Mouse (Mus musculus): ENCODE data around the gene Elf3. TPM values are rescaled to one million over a fixed set of nuclear protein-coding genes. Genes with fewer than 3 reads are reported as not detected.
A peak's percentile ranks its signal among the peaks of the same experiment; 100 is the strongest.

Gene Elf3
- polyA plus RNA-seq, 1 experiment from 2014 or later = 152 TPM

GRCm38 (mm10) chr1:135265834-135266233, 7.5 kb upstream of the Elf3 start:
- Histone ChIP-seq H3K4me3 (ENCODE audit: low read depth, low read length) (no peak overlapping the region), H3K27me3 (ENCODE audit: control insufficient read depth, insufficient read depth, low read length) (no peaks in the 10 kb centered on the region), H3K9ac (ENCODE audit: low read length) (no peak overlapping the region), H3K27ac (replicated peaks) (peak overlapping the region; percentile 86), H3K36me3 (ENCODE audit: control insufficient read depth, insufficient read depth, low read length) (peaks cover 14% of the 10 kb centered on the region; the same call in 1 of the 2 replicates), H3K9me3 (ENCODE audit: control insufficient read depth, low read length) (no peaks in the 10 kb centered on the region), H3K4me2 (replicated peaks; ENCODE audit: low read depth) (no peak overlapping the region), H3K4me1 (replicated peaks; ENCODE audit: control insufficient read depth, insufficient read depth) (no peaks in the 10 kb centered on the region)
- 49% methylated on average over 5 of the region's 5 CpGs for WGBS
- no peak for TF ChIP-seq EP300 (optimal IDR thresholded peaks at IDR 0.05)
- no peak for TF ChIP-seq CTCF (IDR thresholded peaks at IDR 0.05; ENCODE audit: low read depth)
- peak; percentile 85 for DNase-seq (ENCODE audit: low spot score)
- ATAC-seq (ENCODE audit: low FRiP score, low TSS enrichment) = peak; percentile 90

- H3K27me3 ChIP-seq (ENCODE audit: control insufficient read depth, insufficient read depth, low read length) = no peaks in the 10 kb centered on the region
- H3K4me1 ChIP-seq (replicated peaks; ENCODE audit: control insufficient read depth, insufficient read depth) = 0 out of 2 replicates have a peak, but pooled peaks cover 2% of the 10 kb centered on the region
- no peak for DNase-seq (ENCODE audit: low spot score)
- no peak overlapping the region for H3K27ac ChIP-seq (replicated peaks)
- H3K4me3 ChIP-seq (ENCODE audit: low read depth, low read length) = no peak overlapping the region
- H3K36me3 ChIP-seq (ENCODE audit: control insufficient read depth, insufficient read depth, low read length) = peaks cover 14% of the 10 kb centered on the region; the same call in 1 of the 2 replicates
- no peak overlapping the region for H3K9ac ChIP-seq (ENCODE audit: low read length)
- no peak for ATAC-seq (ENCODE audit: low FRiP score, low TSS enrichment)
- no peak for TF ChIP-seq EP300 (optimal IDR thresholded peaks at IDR 0.05)
- no peak for TF ChIP-seq CTCF (IDR thresholded peaks at IDR 0.05; ENCODE audit: low read depth)
- no peak overlapping the region for H3K4me2 ChIP-seq (replicated peaks; ENCODE audit: low read depth)
- H3K9me3 ChIP-seq (ENCODE audit: control insufficient read depth, low read length) = no peaks in the 10 kb centered on the region
- WGBS = 69% methylated on average over 9 of the region's 9 CpGs
Observed at GRCm38 (mm10) chr1:135263316-135263715, 4.9 kb upstream of the Elf3 start.

GRCm38 (mm10) chr1:135262329-135262728, 4.0 kb upstream of the Elf3 start:
- no peak for TF ChIP-seq CTCF (IDR thresholded peaks at IDR 0.05; ENCODE audit: low read depth)
- TF ChIP-seq EP300 (optimal IDR thresholded peaks at IDR 0.05) = no peak
- H3K4me2 ChIP-seq (replicated peaks; ENCODE audit: low read depth) = no peak overlapping the region
- no peak overlapping the region for H3K4me3 ChIP-seq (ENCODE audit: low read depth, low read length)
- ATAC-seq (ENCODE audit: low FRiP score, low TSS enrichment) (no peak), DNase-seq (ENCODE audit: low spot score) (no peak)
- WGBS = 85% methylated on average over 3 of the region's 3 CpGs
- H3K4me1 ChIP-seq (replicated peaks; ENCODE audit: control insufficient read depth, insufficient read depth) = 0 out of 2 replicates have a peak, but pooled peaks cover 2% of the 10 kb centered on the region
- peaks cover 14% of the 10 kb centered on the region; the same call in 1 of the 2 replicates for H3K36me3 ChIP-seq (ENCODE audit: control insufficient read depth, insufficient read depth, low read length)
- no peak overlapping the region for H3K9ac ChIP-seq (ENCODE audit: low read length)
- no peaks in the 10 kb centered on the region for H3K27me3 ChIP-seq (ENCODE audit: control insufficient read depth, insufficient read depth, low read length)
- H3K9me3 ChIP-seq (ENCODE audit: control insufficient read depth, low read length) = no peaks in the 10 kb centered on the region
- peak overlapping the region; percentile 77 for H3K27ac ChIP-seq (replicated peaks)

- peaks cover 10% of the 10 kb centered on the region; the same call in 1 of the 2 replicates for H3K36me3 ChIP-seq (ENCODE audit: control insufficient read depth, insufficient read depth, low read length)
- ATAC-seq (ENCODE audit: low FRiP score, low TSS enrichment) (peak; percentile 53), DNase-seq (ENCODE audit: low spot score) (peak; percentile 76)
- H3K4me1 ChIP-seq (replicated peaks; ENCODE audit: control insufficient read depth, insufficient read depth) = 0 out of 2 replicates have a peak, but pooled peaks cover 2% of the 10 kb centered on the region
- H3K9me3 ChIP-seq (ENCODE audit: control insufficient read depth, low read length) = no peaks in the 10 kb centered on the region
- whole genome bisulfite sequencing = 51% methylated on average over 6 of the region's 6 CpGs
- H3K4me2 ChIP-seq (replicated peaks; ENCODE audit: low read depth) = peak overlapping the region; percentile 33
- TF ChIP-seq EP300 (optimal IDR thresholded peaks at IDR 0.05) = no peak
- H3K9ac ChIP-seq (ENCODE audit: low read length) = no peak overlapping the region
- H3K4me3 ChIP-seq (ENCODE audit: low read depth, low read length) = no peak overlapping the region
- no peaks in the 10 kb centered on the region for H3K27me3 ChIP-seq (ENCODE audit: control insufficient read depth, insufficient read depth, low read length)
- H3K27ac ChIP-seq (replicated peaks) = peak overlapping the region; percentile 77
Observed at GRCm38 (mm10) chr1:135260931-135261330, 2.6 kb upstream of the Elf3 start.

GRCm38 (mm10) chr1:135259128-135259436, 714 bp upstream of the Elf3 start:
- peaks cover 6% of the 10 kb centered on the region; the same call in 1 of the 2 replicates for H3K36me3 ChIP-seq (ENCODE audit: control insufficient read depth, insufficient read depth, low read length)
- peak overlapping the region; percentile 61 for H3K4me2 ChIP-seq (replicated peaks; ENCODE audit: low read depth)
- H3K27me3 ChIP-seq (ENCODE audit: control insufficient read depth, insufficient read depth, low read length) = no peaks in the 10 kb centered on the region
- peak overlapping the region; percentile 28 for H3K9ac ChIP-seq (ENCODE audit: low read length)
- peak; percentile 40 for ATAC-seq (ENCODE audit: low FRiP score, low TSS enrichment)
- peak overlapping the region; percentile 93 for H3K27ac ChIP-seq (replicated peaks)
- peak; percentile 89 for DNase-seq (ENCODE audit: low spot score)
- H3K9me3 ChIP-seq (ENCODE audit: control insufficient read depth, low read length) = no peaks in the 10 kb centered on the region
- peak; percentile 90 for TF ChIP-seq CTCF (IDR thresholded peaks at IDR 0.05; ENCODE audit: low read depth)
- no peak for TF ChIP-seq EP300 (optimal IDR thresholded peaks at IDR 0.05)
- H3K4me3 ChIP-seq (ENCODE audit: low read depth, low read length) = peak overlapping the region; percentile 28
- WGBS = under 1% methylated on average over 10 of the region's 10 CpGs
- 0 out of 2 replicates have a peak, but pooled peaks cover 2% of the 10 kb centered on the region for H3K4me1 ChIP-seq (replicated peaks; ENCODE audit: control insufficient read depth, insufficient read depth)

- Histone ChIP-seq H3K27me3 (ENCODE audit: control insufficient read depth, insufficient read depth, low read length) (no peaks in the 10 kb centered on the region), H3K4me2 (replicated peaks; ENCODE audit: low read depth) (peak overlapping the region; percentile 54), H3K9ac (ENCODE audit: low read length) (peak overlapping the region; percentile 68), H3K9me3 (ENCODE audit: control insufficient read depth, low read length) (no peaks in the 10 kb centered on the region), H3K4me1 (replicated peaks; ENCODE audit: control insufficient read depth, insufficient read depth) (peaks cover 2% of the 10 kb centered on the region; the same call in 1 of the 2 replicates), H3K36me3 (ENCODE audit: control insufficient read depth, insufficient read depth, low read length) (no peaks in the 10 kb centered on the region), H3K27ac (replicated peaks) (peak overlapping the region; percentile 77), H3K4me3 (ENCODE audit: low read depth, low read length) (peak overlapping the region; percentile 44)
- DNase-seq (ENCODE audit: low spot score) (peak; percentile 93), ATAC-seq (ENCODE audit: low FRiP score, low TSS enrichment) (peak; percentile 28; the same call in 1 of the 2 replicates)
- 60% methylated on average over 6 of the region's 6 CpGs for WGBS
- TF ChIP-seq CTCF (IDR thresholded peaks at IDR 0.05; ENCODE audit: low read depth) (peak; percentile 72), EP300 (optimal IDR thresholded peaks at IDR 0.05) (no peak)
Observed at GRCm38 (mm10) chr1:135256299-135256698, 2.1 kb downstream of the Elf3 start.
